Mouse (Mus musculus): ENCODE measurements around the gene Galnt14. TPM values are rescaled to one million over a fixed set of nuclear protein-coding genes. Genes with fewer than 3 reads are reported as not detected.

Galnt14 gene
- polyA plus RNA-seq, 1 experiment, result not detected

- Histone ChIP-seq H3K4me1 (ENCODE audit: control insufficient read depth) (no peaks in the 10 kb centered on the region), H3K9me3 (ENCODE audit: control insufficient read depth, low read length) (no peaks in the 10 kb centered on the region)
- TF ChIP-seq TAL1 (IDR thresholded peaks at IDR 0.05; ENCODE audit: low read length) (no peak), GATA1 (IDR thresholded peaks at IDR 0.05; ENCODE audit: low read length) (no peak)
Measured at GRCm38 (mm10) chr17:73559498-73559897, 150.8 kb downstream of the Galnt14 start.

GRCm38 (mm10) chr17:73557101-73557500 lies 153.2 kb downstream of the Galnt14 start:
- no peaks in the 10 kb centered on the region for H3K9me3 ChIP-seq (ENCODE audit: control insufficient read depth, low read length)
- H3K27me3 ChIP-seq (ENCODE audit: control insufficient read depth), result no peaks in the 10 kb centered on the region
- TF ChIP-seq GATA1 (IDR thresholded peaks at IDR 0.05; ENCODE audit: low read length), result no peak
- TF ChIP-seq TAL1 (IDR thresholded peaks at IDR 0.05; ENCODE audit: low read length), result no peak
- H3K4me1 ChIP-seq (ENCODE audit: control insufficient read depth), result no peaks in the 10 kb centered on the region
- no peak overlapping the region for H3K4me3 ChIP-seq (replicated peaks)
- no peaks in the 10 kb centered on the region for H3K36me3 ChIP-seq (ENCODE audit: control insufficient read depth)

More at GRCm38 (mm10) chr17:73559498-73559897, 150.8 kb downstream of the Galnt14 start:
- no peaks in the 10 kb centered on the region for H3K36me3 ChIP-seq (ENCODE audit: control insufficient read depth)
- no peak overlapping the region for H3K4me3 ChIP-seq (replicated peaks)
- no peaks in the 10 kb centered on the region for H3K27me3 ChIP-seq (ENCODE audit: control insufficient read depth)

GRCm38 (mm10) chr17:73556436-73556835 lies 153.8 kb downstream of the Galnt14 start:
- no peak overlapping the region for H3K4me3 ChIP-seq (replicated peaks)
- H3K27me3 ChIP-seq (ENCODE audit: control insufficient read depth), result no peaks in the 10 kb centered on the region
- no peaks in the 10 kb centered on the region for H3K36me3 ChIP-seq (ENCODE audit: control insufficient read depth)
- no peak for TF ChIP-seq GATA1 (IDR thresholded peaks at IDR 0.05; ENCODE audit: low read length)
- TF ChIP-seq TAL1 (IDR thresholded peaks at IDR 0.05; ENCODE audit: low read length), result no peak
- H3K4me1 ChIP-seq (ENCODE audit: control insufficient read depth), result no peaks in the 10 kb centered on the region
- H3K9me3 ChIP-seq (ENCODE audit: control insufficient read depth, low read length), result no peaks in the 10 kb centered on the region

- no peaks in the 10 kb centered on the region for H3K4me1 ChIP-seq (ENCODE audit: control insufficient read depth)
- H3K9me3 ChIP-seq (ENCODE audit: control insufficient read depth, low read length), result peaks cover 3% of the 10 kb centered on the region; the same call in 1 of the 2 replicates
- no peaks in the 10 kb centered on the region for H3K36me3 ChIP-seq (ENCODE audit: control insufficient read depth)
- H3K27me3 ChIP-seq (ENCODE audit: control insufficient read depth), result no peaks in the 10 kb centered on the region
- TF ChIP-seq GATA1 (IDR thresholded peaks at IDR 0.05; ENCODE audit: low read length) (no peak), TAL1 (IDR thresholded peaks at IDR 0.05; ENCODE audit: low read length) (no peak)
- no peak overlapping the region for H3K4me3 ChIP-seq (replicated peaks)
Measured at GRCm38 (mm10) chr17:73554668-73555067, 155.6 kb downstream of the Galnt14 start.

- Histone ChIP-seq H3K36me3 (ENCODE audit: control insufficient read depth) (no peaks in the 10 kb centered on the region), H3K4me3 (replicated peaks) (no peak overlapping the region), H3K4me1 (ENCODE audit: control insufficient read depth) (no peaks in the 10 kb centered on the region), H3K9me3 (ENCODE audit: control insufficient read depth, low read length) (peaks cover 5% of the 10 kb centered on the region; the same call in 1 of the 2 replicates), H3K27me3 (ENCODE audit: control insufficient read depth) (no peaks in the 10 kb centered on the region)
- TF ChIP-seq GATA1 (IDR thresholded peaks at IDR 0.05; ENCODE audit: low read length) (no peak), TAL1 (IDR thresholded peaks at IDR 0.05; ENCODE audit: low read length) (no peak)
Measured at GRCm38 (mm10) chr17:73548783-73549566, 161.3 kb downstream of the Galnt14 start.

GRCm38 (mm10) chr17:73548119-73548518 lies 162.1 kb downstream of the Galnt14 start:
- TF ChIP-seq GATA1 (IDR thresholded peaks at IDR 0.05; ENCODE audit: low read length) (no peak), TAL1 (IDR thresholded peaks at IDR 0.05; ENCODE audit: low read length) (no peak)
- no peak overlapping the region for H3K4me3 ChIP-seq (replicated peaks)
- H3K36me3 ChIP-seq (ENCODE audit: control insufficient read depth), result no peaks in the 10 kb centered on the region
- H3K9me3 ChIP-seq (ENCODE audit: control insufficient read depth, low read length), result peaks cover 5% of the 10 kb centered on the region; the same call in 1 of the 2 replicates
- no peaks in the 10 kb centered on the region for H3K27me3 ChIP-seq (ENCODE audit: control insufficient read depth)
- no peaks in the 10 kb centered on the region for H3K4me1 ChIP-seq (ENCODE audit: control insufficient read depth)

- TF ChIP-seq GATA1 (IDR thresholded peaks at IDR 0.05; ENCODE audit: low read length), result no peak
- TF ChIP-seq TAL1 (IDR thresholded peaks at IDR 0.05; ENCODE audit: low read length), result no peak
- H3K4me3 ChIP-seq (replicated peaks), result no peak overlapping the region
- no peaks in the 10 kb centered on the region for H3K27me3 ChIP-seq (ENCODE audit: control insufficient read depth)
- no peaks in the 10 kb centered on the region for H3K36me3 ChIP-seq (ENCODE audit: control insufficient read depth)
- no peaks in the 10 kb centered on the region for H3K4me1 ChIP-seq (ENCODE audit: control insufficient read depth)
- H3K9me3 ChIP-seq (ENCODE audit: control insufficient read depth, low read length), result peaks cover 5% of the 10 kb centered on the region; the same call in 1 of the 2 replicates
Measured at GRCm38 (mm10) chr17:73547483-73547882, 162.8 kb downstream of the Galnt14 start.

GRCm38 (mm10) chr17:73541911-73542310 lies 168.3 kb downstream of the Galnt14 start:
- Histone ChIP-seq H3K27me3 (ENCODE audit: control insufficient read depth) (no peaks in the 10 kb centered on the region), H3K36me3 (ENCODE audit: control insufficient read depth) (no peaks in the 10 kb centered on the region), H3K4me3 (replicated peaks) (no peak overlapping the region), H3K9me3 (ENCODE audit: control insufficient read depth, low read length) (no peaks in the 10 kb centered on the region; the same call in 1 of the 2 replicates), H3K4me1 (ENCODE audit: control insufficient read depth) (no peaks in the 10 kb centered on the region)
- no peak for TF ChIP-seq TAL1 (IDR thresholded peaks at IDR 0.05; ENCODE audit: low read length)
- TF ChIP-seq GATA1 (IDR thresholded peaks at IDR 0.05; ENCODE audit: low read length), result no peak

- no peaks in the 10 kb centered on the region for H3K36me3 ChIP-seq (ENCODE audit: control insufficient read depth)
- no peaks in the 10 kb centered on the region for H3K27me3 ChIP-seq (ENCODE audit: control insufficient read depth)
- no peak for TF ChIP-seq GATA1 (IDR thresholded peaks at IDR 0.05; ENCODE audit: low read length)
- no peak for TF ChIP-seq TAL1 (IDR thresholded peaks at IDR 0.05; ENCODE audit: low read length)
- H3K4me1 ChIP-seq (ENCODE audit: control insufficient read depth), result no peaks in the 10 kb centered on the region
- no peaks in the 10 kb centered on the region; the same call in 1 of the 2 replicates for H3K9me3 ChIP-seq (ENCODE audit: control insufficient read depth, low read length)
- no peak overlapping the region for H3K4me3 ChIP-seq (replicated peaks)
Measured at GRCm38 (mm10) chr17:73541233-73541570, 169.1 kb downstream of the Galnt14 start.
